In the genomic region with DNA sequence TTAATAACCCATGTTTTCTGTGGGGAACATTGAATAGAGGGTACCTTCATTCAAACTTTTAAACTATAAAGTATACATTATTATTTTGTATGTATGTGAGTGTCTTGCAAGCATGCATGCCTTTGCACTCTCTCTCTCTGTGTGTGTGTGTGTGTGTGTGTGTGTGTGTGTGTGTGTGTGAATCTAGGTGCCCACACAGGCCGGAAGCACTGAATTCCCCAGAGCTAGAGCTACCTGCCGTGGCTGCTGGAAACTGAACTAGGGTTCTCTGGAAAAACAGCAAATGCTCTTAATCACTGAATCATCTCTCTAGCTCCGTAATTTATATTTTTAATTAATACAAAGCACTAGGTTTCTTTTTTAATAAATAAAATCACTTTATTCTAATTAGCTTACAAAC, we compare ENCODE assay signal across 22 mouse cellular contexts. TPM values are rescaled to one million over a fixed set of nuclear protein-coding genes. Genes with fewer than 3 reads are reported as not detected.
A peak's percentile ranks its signal among the peaks of the same experiment; 100 is the strongest.
DNase-seq lines count a peak whose midpoint lies in the region.
"Had no signal": no experiment of that assay in that cellular context is flagged by ENCODE, and none has a peak within 500 bp of the region (broad histone marks: within the 10 kb centered on the region; RNA-seq: fewer than 3 reads in every experiment).

No protein-coding gene starts in this region.

- peaks cover 46% of the 10 kb centered on the region for H3K27me3 ChIP-seq in midbrain, embryonic 10.5 days (ENCODE audit: low read depth, poor library complexity, severe bottlenecking)
- H3K27me3 ChIP-seq: CH12.LX; hindbrain, embryonic 15.5 days; intestine, embryonic 15.5 days; midbrain, embryonic 15.5 days; stomach, embryonic 15.5 days had no signal

- H3K4me3 ChIP-seq in midbrain, embryonic 10.5 days: no peak overlapping the region
- H3K4me3 ChIP-seq: heart, embryonic 10.5 days; hindbrain, embryonic 15.5 days; intestine, embryonic 15.5 days; layer of hippocampus, adult 2 months; megakaryocyte, embryonic 14.5 days; midbrain, embryonic 15.5 days; neural tube, embryonic 15.5 days; stomach, embryonic 15.5 days had no signal

- WGBS in midbrain, embryonic 10.5 days: 86% methylated on average over 3 of the region's 3 CpGs

- DNase-seq in CD4-positive, CD25-positive, alpha-beta regulatory T cell, adult 2 months (ENCODE audit: low read depth, low spot score): peak; percentile 54
- DNase-seq in T-cell, adult 2 months (ENCODE audit: low spot score): peak; percentile 51
- DNase-seq in natural killer cell, adult 2 months (ENCODE audit: low spot score in 2 of 2): peak; percentile 1 to 20
- peak; percentile 8 to 12 for DNase-seq in thymus, postnatal 36 days
- DNase-seq in midbrain, embryonic 10.5 days (ENCODE audit: low spot score): no peak
- no peak for DNase-seq in neural tube, embryonic 10.5 days (ENCODE audit: extremely low spot score, low spot score)
- no peak for DNase-seq in kidney, postnatal 25 days
- DNase-seq: adrenal gland, adult 8-10 months; heart, postnatal 4 days; kidney, adult 9 months; kidney, postnatal 14 days; liver, postnatal 0 days had no signal

- no peak overlapping the region for H3K27ac ChIP-seq in midbrain, embryonic 10.5 days (replicated peaks)
- H3K27ac ChIP-seq: heart, embryonic 10.5 days; hindbrain, embryonic 15.5 days; intestine, embryonic 15.5 days; layer of hippocampus, adult 2 months; midbrain, embryonic 15.5 days; neural tube, embryonic 15.5 days; stomach, embryonic 15.5 days had no signal

- H3K36me3 ChIP-seq in midbrain, embryonic 10.5 days: no peaks in the 10 kb centered on the region
- H3K36me3 ChIP-seq: G1E; heart, embryonic 10.5 days; hindbrain, embryonic 15.5 days; intestine, embryonic 15.5 days; midbrain, embryonic 15.5 days; neural tube, embryonic 15.5 days; stomach, embryonic 15.5 days had no signal

- H3K9me3 ChIP-seq in midbrain, embryonic 10.5 days (replicated peaks): no peaks in the 10 kb centered on the region
- H3K9me3 ChIP-seq: G1E; heart, embryonic 10.5 days; hindbrain, embryonic 15.5 days; intestine, embryonic 15.5 days; midbrain, embryonic 15.5 days; neural tube, embryonic 15.5 days; stomach, embryonic 15.5 days had no signal

- H3K4me1 ChIP-seq in midbrain, embryonic 10.5 days: no peaks in the 10 kb centered on the region
- H3K4me1 ChIP-seq: heart, embryonic 10.5 days; hindbrain, embryonic 15.5 days; intestine, embryonic 15.5 days; midbrain, embryonic 15.5 days; neural tube, embryonic 15.5 days; stomach, embryonic 15.5 days had no signal

RNA-seq across cellular contexts. Expression of a gene that starts 59.1 kb away (rescaled TPM):
- 63.8 and 68.5 TPM in 2 replicates for polyA plus RNA-seq in midbrain, embryonic 10.5 days (2016; fragmentation: Nextera tagmentation; extraction: Ambion mirVana)

Comparison
In these comparisons a context has a peak if more than half of its experiments do, and no peak if none do; other contexts are left out.
1. DNase-seq: peak in CD4-positive, CD25-positive, alpha-beta regulatory T cell, adult 2 months (single experiment), T-cell, adult 2 months (single experiment), natural killer cell, adult 2 months (2 of 2) and thymus, postnatal 36 days (2 of 2); none in midbrain, embryonic 10.5 days (single experiment), neural tube, embryonic 10.5 days (single experiment) and kidney, postnatal 25 days (0 of 2).